Mouse (Mus musculus) ES-Bruce4 (cell line): ENCODE measurements around the gene Ipo13.

Source experiments
- CTCF ChIP-seq: IDR thresholded peaks from one replicate; pipeline ENCODE4 v1.8.1; 2011; ENCODE audit warnings: low read depth, low read length
- POLR2A ChIP-seq: IDR thresholded peaks from one replicate; pipeline ENCODE4 v1.8.1; 2011; ENCODE audit warnings: low read length; ENCODE audit not compliant: insufficient read depth

- TF ChIP-seq CTCF: no peak
- TF ChIP-seq POLR2A: no peak
Measured at GRCm38 (mm10) chr4:117921358-117921757, 6.6 kb upstream of the Ipo13 start.
